Mouse (Mus musculus) cerebellum, adult 9-11 months (tissue): Measurements from ENCODE around the gene Sarnp.

ENCODE experiments used
- DNase-seq: peaks from one replicate; pipeline ENCODE4 v3.0.0; 2022

The Sarnp gene

GRCm38 (mm10) chr10:128817033-128817432 lies at the start of gene Sarnp:
Gene Sarnp, plus strand, starts transcription at chr10:128817333.
- DNase-seq: no peak

GRCm38 (mm10) chr10:128772895-128773294 lies 44.2 kb upstream of the Sarnp start:
- DNase-seq: no peak

- no peak for DNase-seq
These were observed 43.4 kb upstream of the Sarnp start for GRCm38 (mm10) chr10:128773685-128774084.

GRCm38 (mm10) chr10:128778441-128778840 lies 38.7 kb upstream of the Sarnp start:
- no peak for DNase-seq

- DNase-seq: no peak
These were observed 37.9 kb upstream of the Sarnp start for GRCm38 (mm10) chr10:128779011-128779795.

- no peak for DNase-seq
These were observed 36.9 kb upstream of the Sarnp start for GRCm38 (mm10) chr10:128780200-128780599.

GRCm38 (mm10) chr10:128790398-128791124 lies 26.6 kb upstream of the Sarnp start, which contains the start of gene Mmp19:
Gene Mmp19, plus strand, starts transcription at chr10:128790910.
- DNase-seq: no peak

GRCm38 (mm10) chr10:128792041-128792440 lies 25.1 kb upstream of the Sarnp start:
- DNase-seq: no peak

- DNase-seq: no peak
These were observed 23.9 kb upstream of the Sarnp start for GRCm38 (mm10) chr10:128793258-128793657.

GRCm38 (mm10) chr10:128794391-128794790 lies 22.7 kb upstream of the Sarnp start:
- DNase-seq: no peak

GRCm38 (mm10) chr10:128795581-128795980 lies 21.6 kb upstream of the Sarnp start:
- DNase-seq: peak; percentile 19

GRCm38 (mm10) chr10:128798676-128799075 lies 18.5 kb upstream of the Sarnp start:
- DNase-seq: no peak

- peak; percentile 33 for DNase-seq
These were observed 15.1 kb upstream of the Sarnp start for GRCm38 (mm10) chr10:128801981-128802495.

- no peak for DNase-seq
These were observed 14.2 kb upstream of the Sarnp start for GRCm38 (mm10) chr10:128802956-128803355.

- DNase-seq: peak; percentile 30
These were observed 13.8 kb upstream of the Sarnp start for GRCm38 (mm10) chr10:128803361-128803760.

GRCm38 (mm10) chr10:128803771-128804270 lies 13.3 kb upstream of the Sarnp start, which contains the start of gene Dnajc14:
Gene Dnajc14, plus strand, starts transcription at chr10:128804062.
- peak; percentile 81 for DNase-seq

GRCm38 (mm10) chr10:128804271-128805091 lies 12.7 kb upstream of the Sarnp start, which contains the start of gene Tmem198b:
Gene Tmem198b, minus strand, starts transcription at chr10:128804370.
- peak; percentile 76 for DNase-seq

- DNase-seq: peak; percentile 97
These were observed 11.8 kb upstream of the Sarnp start for GRCm38 (mm10) chr10:128805092-128806000.

- no peak for DNase-seq
These were observed 11.0 kb upstream of the Sarnp start for GRCm38 (mm10) chr10:128806086-128806485.

GRCm38 (mm10) chr10:128807018-128807417 lies 10.1 kb upstream of the Sarnp start:
- DNase-seq: peak; percentile 33

- DNase-seq: peak; percentile 33
These were observed 3.1 kb downstream of the Sarnp start for GRCm38 (mm10) chr10:128820217-128820616.
